Mouse (Mus musculus) testis, adult 2 months (tissue): Measurements from ENCODE around the gene Pak6. TPM values are rescaled to one million over a fixed set of nuclear protein-coding genes. Genes with fewer than 3 reads are reported as not detected.

Source experiments
- H3K27ac ChIP-seq: fragments of 200-500 bp; 2 replicates; pipeline ENCODE4 v1.5.1; 2012; ENCODE audit warnings: low read depth, low read length; ENCODE audit not compliant: control insufficient read depth, insufficient read depth
- H3K27me3 ChIP-seq: fragments of 200-500 bp; 2 replicates; pipeline ENCODE4 v1.6.1; 2012; ENCODE audit warnings: mild to moderate bottlenecking, low read length, moderate library complexity; ENCODE audit not compliant: control insufficient read depth, insufficient read depth
- H3K36me3 ChIP-seq: fragments of 200-500 bp; 2 replicates; pipeline ENCODE4 v1.6.1; 2012; ENCODE audit warnings: mild to moderate bottlenecking, low read length; ENCODE audit not compliant: control insufficient read depth, insufficient read depth
- H3K4me1 ChIP-seq: fragments of 200-500 bp; 2 replicates; pipeline ENCODE4 v1.6.1; 2012; ENCODE audit warnings: low read length; ENCODE audit not compliant: control insufficient read depth, insufficient read depth
- H3K4me3 ChIP-seq: fragments of 200-500 bp; 2 replicates; pipeline ENCODE4 v1.5.1; 2012; ENCODE audit warnings: low read depth, mild to moderate bottlenecking, low read length, moderate library complexity, mixed read lengths; ENCODE audit not compliant: control insufficient read depth
- CTCF ChIP-seq: fragments of 200-500 bp; IDR thresholded peaks from 2 replicates; pipeline ENCODE4 v1.5.1; 2012; ENCODE audit warnings: low read depth, mild to moderate bottlenecking, inconsistent platforms, low read length, moderate library complexity; ENCODE audit not compliant: control insufficient read depth, insufficient read depth, insufficient replicate concordance
- POLR2A ChIP-seq: fragments of 200-500 bp; IDR thresholded peaks from 2 replicates; pipeline ENCODE4 v1.6.1; 2012; ENCODE audit warnings: low read depth, mild to moderate bottlenecking, inconsistent platforms, low read length, moderate library complexity; ENCODE audit not compliant: control insufficient read depth
- polyA plus RNA-seq: library from polyadenylated mRNA; depleted of rRNA; stranded (reverse); fragments of >200 nt; gene quantifications from 2 replicates; pipeline ENCODE4 v1.2.3, GENCODE M21; 2012; rRNA removed

Pak6 gene
- 6.2 and 7.6 TPM in 2 replicates for polyA plus RNA-seq

DNA sequence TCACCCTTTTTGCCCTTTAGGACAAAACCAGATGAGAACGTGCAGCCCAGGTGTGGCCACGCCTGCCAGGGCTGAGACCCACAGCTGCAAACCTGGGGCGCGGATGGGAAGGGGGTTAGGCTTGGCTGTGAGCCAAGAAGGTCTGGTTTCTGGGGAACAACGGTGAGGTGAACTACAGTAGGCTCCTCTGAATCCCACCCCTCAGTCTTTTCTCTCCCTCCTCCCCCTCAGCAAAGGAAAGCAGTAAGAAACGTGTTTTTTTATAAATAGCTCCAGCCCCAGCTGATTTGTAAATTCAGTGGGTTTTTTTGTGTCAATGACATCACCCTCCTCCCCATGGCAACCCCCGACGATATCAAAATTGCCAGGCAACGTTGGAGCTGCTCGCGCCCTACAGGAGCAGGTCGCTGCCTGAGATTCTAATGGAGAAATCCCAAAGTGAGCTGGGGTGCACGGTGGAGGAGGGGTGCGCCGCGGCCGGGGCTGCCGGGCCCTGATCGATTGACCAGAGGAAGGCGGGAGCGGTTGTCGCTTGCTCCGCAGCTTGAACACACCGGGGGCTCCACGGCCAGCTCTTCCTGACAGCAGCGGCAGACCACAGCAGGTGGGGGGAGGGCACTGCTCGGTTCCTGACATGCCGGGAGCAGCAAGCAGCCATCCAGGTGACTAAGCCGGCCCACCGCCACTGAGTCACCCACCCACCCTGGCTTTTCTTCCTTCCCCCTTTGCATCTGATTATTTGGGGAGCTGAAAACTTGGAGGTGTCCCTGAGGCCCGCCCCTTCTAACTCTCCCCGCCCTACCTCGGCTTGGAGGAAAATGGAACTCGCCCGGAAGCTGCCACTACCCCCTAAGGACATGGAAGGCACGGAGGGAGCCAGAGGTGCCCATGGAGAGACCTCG is at the start of gene Pak6:
Gene Pak6 (plus strand): TSS at position 402 of the 902 bp plus-strand sequence.
- no peak within 1 kb of the TSS for H3K27ac ChIP-seq
- H3K4me3 ChIP-seq, result peak within 1 kb of the TSS; percentile 68
- TF ChIP-seq CTCF (no peak), POLR2A (no peak)
- no peaks in the 10 kb centered on the region for H3K36me3 ChIP-seq
- no peaks in the 10 kb centered on the region for H3K27me3 ChIP-seq
- H3K4me1 ChIP-seq, result peaks cover 10% of the 10 kb centered on the region

DNA sequence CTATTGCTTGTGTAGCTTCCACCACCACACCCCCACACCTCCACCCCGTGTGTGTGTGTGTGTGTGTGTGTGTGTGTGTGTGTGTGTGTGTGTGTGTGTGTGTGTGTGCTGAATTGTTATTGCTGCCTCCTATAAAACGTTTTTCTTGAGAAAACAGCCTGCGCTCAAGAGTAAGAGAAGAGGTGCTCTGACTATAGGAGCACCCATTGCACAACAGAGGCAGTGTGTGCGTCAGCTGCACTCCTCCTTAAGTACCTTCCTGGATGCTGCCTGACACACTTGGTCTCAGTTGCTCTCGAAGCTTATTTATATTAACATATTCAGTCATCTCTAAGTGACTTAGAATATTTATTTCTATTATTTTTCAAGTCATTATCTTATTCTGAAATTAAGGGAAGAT is 45.1 kb upstream of the Pak6 start:
- Histone ChIP-seq H3K36me3 (peaks cover 3% of the 10 kb centered on the region), H3K4me3 (no peak overlapping the region), H3K27ac (no peak overlapping the region), H3K4me1 (no peaks in the 10 kb centered on the region), H3K27me3 (no peaks in the 10 kb centered on the region)
- no peak for TF ChIP-seq CTCF
- TF ChIP-seq POLR2A, result no peak

DNA sequence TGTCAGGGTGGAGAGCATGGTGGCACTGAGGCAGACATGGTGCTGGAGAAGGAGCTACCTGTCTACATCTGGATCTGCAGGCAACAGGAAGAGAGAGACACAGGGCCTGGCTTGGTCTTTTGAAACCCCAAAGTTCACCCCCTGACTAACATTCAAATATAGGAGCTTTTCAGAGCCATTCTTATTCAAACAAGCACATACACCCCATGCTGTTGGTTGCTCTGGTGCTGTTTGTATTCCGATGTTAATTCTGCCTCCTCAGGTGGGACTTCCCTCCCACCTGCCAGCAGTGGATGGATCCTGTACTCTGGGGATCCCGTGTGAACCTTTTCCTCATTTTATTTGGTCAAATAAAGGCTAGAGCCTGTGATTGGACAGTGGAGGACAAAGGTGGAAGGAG is 43.0 kb upstream of the Pak6 start:
- Histone ChIP-seq H3K27ac (no peak overlapping the region), H3K27me3 (no peaks in the 10 kb centered on the region), H3K36me3 (peaks cover 3% of the 10 kb centered on the region), H3K4me3 (no peak overlapping the region), H3K4me1 (no peaks in the 10 kb centered on the region)
- TF ChIP-seq POLR2A, result no peak
- TF ChIP-seq CTCF, result no peak

DNA sequence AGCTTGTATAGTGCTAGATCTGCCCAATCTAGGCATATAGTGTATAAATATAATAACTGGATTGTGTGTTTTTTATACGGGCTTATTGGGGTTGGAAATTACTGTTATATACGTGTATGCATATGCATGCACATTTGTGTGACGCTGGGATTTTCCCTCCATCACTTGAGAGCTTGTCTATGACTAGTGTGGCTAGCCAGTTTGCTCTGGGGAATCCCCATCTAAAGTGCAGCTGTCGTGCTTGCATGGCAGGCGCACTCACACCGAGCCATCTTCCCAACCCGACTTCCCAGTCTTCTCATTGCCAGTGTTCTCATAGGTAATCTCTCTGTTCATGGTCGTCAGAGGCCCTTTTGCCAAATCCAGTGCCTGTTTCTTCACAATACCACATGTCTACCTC is 42.5 kb upstream of the Pak6 start:
- Histone ChIP-seq H3K4me3 (no peak overlapping the region), H3K4me1 (no peaks in the 10 kb centered on the region), H3K27ac (no peak overlapping the region), H3K27me3 (no peaks in the 10 kb centered on the region), H3K36me3 (peaks cover 1% of the 10 kb centered on the region)
- TF ChIP-seq CTCF, result no peak
- no peak for TF ChIP-seq POLR2A

DNA sequence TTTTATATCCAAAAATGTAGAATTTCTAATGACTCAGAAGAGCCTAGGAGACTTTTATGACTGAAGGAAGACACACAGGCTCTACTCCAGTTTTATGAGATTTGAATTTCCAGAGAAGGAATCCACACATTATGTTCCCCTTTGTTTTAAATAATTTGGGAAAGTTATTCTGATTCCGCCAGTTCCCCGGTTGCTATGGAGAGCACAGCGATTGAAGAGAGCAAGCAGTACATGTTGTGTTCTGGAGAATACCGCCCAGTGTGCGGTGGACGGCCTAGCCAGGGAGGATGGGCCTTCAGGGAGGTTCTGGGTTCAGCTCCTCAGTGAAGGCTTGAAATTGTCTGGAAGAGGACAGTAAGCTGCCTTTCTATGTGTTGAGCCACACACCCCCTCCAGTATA is 33.8 kb upstream of the Pak6 start:
- Histone ChIP-seq H3K27me3 (no peaks in the 10 kb centered on the region), H3K27ac (no peak overlapping the region), H3K36me3 (peaks cover 3% of the 10 kb centered on the region; the same call in 1 of the 2 replicates), H3K4me1 (no peaks in the 10 kb centered on the region), H3K4me3 (no peak overlapping the region)
- TF ChIP-seq POLR2A, result no peak

DNA sequence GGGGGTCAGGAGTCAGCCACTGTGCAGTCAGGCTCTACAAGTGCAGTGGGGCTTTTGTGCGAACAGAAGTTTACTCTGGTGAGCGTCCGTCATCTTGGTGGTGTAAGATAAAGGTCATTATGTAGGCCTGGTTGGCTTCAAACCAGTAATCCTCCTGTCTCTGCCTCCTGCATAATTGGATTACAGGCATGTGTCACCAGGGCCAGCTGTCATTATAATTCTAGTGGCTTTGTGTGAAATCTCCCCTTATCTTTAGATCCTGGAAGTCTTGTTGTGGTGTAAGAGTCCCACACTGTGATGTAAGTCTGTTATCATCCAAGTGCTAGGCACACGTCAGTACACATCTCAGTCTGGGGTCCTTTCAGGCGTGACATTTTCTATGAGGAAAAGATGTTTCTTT is 29.7 kb upstream of the Pak6 start:
- Histone ChIP-seq H3K36me3 (peaks cover 4% of the 10 kb centered on the region; the same call in 1 of the 2 replicates), H3K27ac (no peak overlapping the region), H3K4me3 (no peak overlapping the region), H3K4me1 (no peaks in the 10 kb centered on the region), H3K27me3 (no peaks in the 10 kb centered on the region)
- TF ChIP-seq CTCF (no peak), POLR2A (no peak)

DNA sequence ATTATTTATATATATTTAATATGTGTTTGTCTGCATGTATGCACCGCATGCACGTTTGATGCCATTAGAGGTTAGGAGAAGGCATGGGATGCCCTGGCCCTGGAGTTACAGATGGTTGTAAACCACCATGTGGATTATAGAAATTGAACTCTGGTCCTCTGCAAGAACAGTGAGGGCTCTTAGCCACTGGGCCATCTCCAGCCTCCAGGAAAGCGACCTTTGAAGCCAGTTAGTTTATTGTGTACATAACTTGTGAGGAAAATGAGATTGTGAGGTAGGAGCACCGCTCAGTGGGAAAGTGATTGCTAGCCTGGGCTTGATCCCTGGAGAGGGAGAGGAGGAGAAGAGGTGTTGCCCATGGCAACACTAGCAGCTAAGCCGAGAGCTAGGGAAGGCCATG is 25.8 kb upstream of the Pak6 start:
- Histone ChIP-seq H3K27me3 (no peaks in the 10 kb centered on the region), H3K36me3 (peaks cover 1% of the 10 kb centered on the region; the same call in 1 of the 2 replicates), H3K4me3 (no peak overlapping the region), H3K4me1 (no peaks in the 10 kb centered on the region), H3K27ac (no peak overlapping the region)
- TF ChIP-seq POLR2A, result no peak
- TF ChIP-seq CTCF, result no peak
